Mouse (Mus musculus): ENCODE data around the gene Amot. TPM values are rescaled to one million over a fixed set of nuclear protein-coding genes. Genes with fewer than 3 reads are reported as not detected.
A peak's percentile ranks its signal among the peaks of the same experiment; 100 is the strongest.

Gene Amot
- polyA plus RNA-seq, 1 experiment from 2014 or later = 24.9 TPM

GRCm38 (mm10) chrX:145477725-145478194 lies 27.2 kb downstream of the Amot start:
- no peak overlapping the region for H3K27ac ChIP-seq
- no peak for ATAC-seq (replicated peaks; ENCODE audit: low FRiP score)
- H3K9ac ChIP-seq = no peak overlapping the region
- no peaks in the 10 kb centered on the region for H3K4me1 ChIP-seq
- no peaks in the 10 kb centered on the region for H3K9me3 ChIP-seq (replicated peaks)
- 63% methylated on average over 3 of the region's 3 CpGs for WGBS
- no peak overlapping the region for H3K4me2 ChIP-seq
- H3K4me3 ChIP-seq (replicated peaks) = no peak overlapping the region
- H3K36me3 ChIP-seq = peaks cover 15% of the 10 kb centered on the region; the same call in 1 of the 2 replicates
- peaks cover 8% of the 10 kb centered on the region; the same call in 1 of the 2 replicates for H3K27me3 ChIP-seq

GRCm38 (mm10) chrX:145477003-145477724 lies 27.8 kb downstream of the Amot start:
- no peaks in the 10 kb centered on the region for H3K9me3 ChIP-seq (replicated peaks)
- H3K27me3 ChIP-seq = peaks cover 8% of the 10 kb centered on the region; the same call in 1 of the 2 replicates
- 78% methylated on average over 5 of the region's 5 CpGs for WGBS
- H3K9ac ChIP-seq = no peak overlapping the region
- H3K4me2 ChIP-seq = no peak overlapping the region
- H3K27ac ChIP-seq = no peak overlapping the region
- no peak for ATAC-seq (replicated peaks; ENCODE audit: low FRiP score)
- H3K36me3 ChIP-seq = peaks cover 15% of the 10 kb centered on the region; the same call in 1 of the 2 replicates
- no peak overlapping the region for H3K4me3 ChIP-seq (replicated peaks)
- H3K4me1 ChIP-seq = no peaks in the 10 kb centered on the region

- H3K9me3 ChIP-seq (replicated peaks) = no peaks in the 10 kb centered on the region
- H3K27ac ChIP-seq = no peak overlapping the region
- H3K4me1 ChIP-seq = no peaks in the 10 kb centered on the region
- H3K9ac ChIP-seq = no peak overlapping the region
- 87% methylated on average over 6 of the region's 6 CpGs for WGBS
- no peaks in the 10 kb centered on the region for H3K36me3 ChIP-seq
- no peak overlapping the region for H3K4me3 ChIP-seq (replicated peaks)
- ATAC-seq (replicated peaks; ENCODE audit: low FRiP score) = no peak
- peaks cover 7% of the 10 kb centered on the region; the same call in 1 of the 2 replicates for H3K27me3 ChIP-seq
- H3K4me2 ChIP-seq = no peak overlapping the region
Observed at GRCm38 (mm10) chrX:145468264-145468663, 36.7 kb downstream of the Amot start.

GRCm38 (mm10) chrX:145463524-145463923 lies 41.5 kb downstream of the Amot start:
- Histone ChIP-seq H3K9me3 (replicated peaks) (no peaks in the 10 kb centered on the region), H3K9ac (no peak overlapping the region)
- WGBS = 83% methylated on average over 2 of the region's 2 CpGs

GRCm38 (mm10) chrX:145461339-145461738 lies 43.6 kb downstream of the Amot start:
- Histone ChIP-seq H3K4me3 (replicated peaks) (no peak overlapping the region), H3K36me3 (0 out of 2 replicates have a peak, but pooled peaks cover 12% of the 10 kb centered on the region), H3K27ac (no peak overlapping the region), H3K9me3 (replicated peaks) (no peaks in the 10 kb centered on the region), H3K9ac (no peak overlapping the region), H3K4me2 (no peak overlapping the region), H3K27me3 (peaks cover 7% of the 10 kb centered on the region; the same call in 1 of the 2 replicates), H3K4me1 (no peaks in the 10 kb centered on the region)
- 80% methylated on average over 3 of the region's 3 CpGs for WGBS
- no peak for ATAC-seq (replicated peaks; ENCODE audit: low FRiP score)

More at GRCm38 (mm10) chrX:145463524-145463923, 41.5 kb downstream of the Amot start:
- ATAC-seq (replicated peaks; ENCODE audit: low FRiP score) = no peak
- Histone ChIP-seq H3K4me1 (no peaks in the 10 kb centered on the region), H3K4me2 (no peak overlapping the region), H3K27me3 (peaks cover 7% of the 10 kb centered on the region; the same call in 1 of the 2 replicates), H3K36me3 (0 out of 2 replicates have a peak, but pooled peaks cover 10% of the 10 kb centered on the region), H3K27ac (no peak overlapping the region), H3K4me3 (replicated peaks) (no peak overlapping the region)

GRCm38 (mm10) chrX:145456251-145456650 lies 48.7 kb downstream of the Amot start:
- H3K4me2 ChIP-seq = no peak overlapping the region
- H3K27ac ChIP-seq = no peak overlapping the region
- 0 out of 2 replicates have a peak, but pooled peaks cover 3% of the 10 kb centered on the region for H3K27me3 ChIP-seq
- no peak overlapping the region for H3K9ac ChIP-seq
- no peaks in the 10 kb centered on the region for H3K4me1 ChIP-seq
- ATAC-seq (replicated peaks; ENCODE audit: low FRiP score) = no peak
- WGBS = 80% methylated on average over 4 of the region's 4 CpGs
- peaks cover 34% of the 10 kb centered on the region for H3K36me3 ChIP-seq
- H3K4me3 ChIP-seq (replicated peaks) = no peak overlapping the region
- no peaks in the 10 kb centered on the region for H3K9me3 ChIP-seq (replicated peaks)

- Histone ChIP-seq H3K4me1 (no peaks in the 10 kb centered on the region), H3K9me3 (replicated peaks) (no peaks in the 10 kb centered on the region), H3K4me2 (no peak overlapping the region), H3K4me3 (replicated peaks) (no peak overlapping the region), H3K9ac (no peak overlapping the region), H3K27ac (no peak overlapping the region), H3K36me3 (peaks cover 39% of the 10 kb centered on the region), H3K27me3 (0 out of 2 replicates have a peak, but pooled peaks cover 3% of the 10 kb centered on the region)
- no peak for ATAC-seq (replicated peaks; ENCODE audit: low FRiP score)
- 87% methylated on average over 6 of the region's 6 CpGs for WGBS
Observed at GRCm38 (mm10) chrX:145455629-145456028, 49.4 kb downstream of the Amot start.

- ATAC-seq (replicated peaks; ENCODE audit: low FRiP score) = no peak
- H3K9me3 ChIP-seq (replicated peaks) = no peaks in the 10 kb centered on the region
- WGBS = 89% methylated on average over 4 of the region's 4 CpGs
Observed at GRCm38 (mm10) chrX:145454828-145455227, 50.2 kb downstream of the Amot start.

GRCm38 (mm10) chrX:145441526-145441925 lies 63.5 kb downstream of the Amot start:
- no peaks in the 10 kb centered on the region for H3K9me3 ChIP-seq (replicated peaks)
- 93% methylated on average over 2 of the region's 2 CpGs for WGBS
- ATAC-seq (replicated peaks; ENCODE audit: low FRiP score) = no peak
- H3K4me1 ChIP-seq = no peaks in the 10 kb centered on the region
- H3K4me2 ChIP-seq = no peak overlapping the region
- H3K36me3 ChIP-seq = no peaks in the 10 kb centered on the region
- H3K27ac ChIP-seq = no peak overlapping the region
- H3K4me3 ChIP-seq (replicated peaks) = no peak overlapping the region
- no peak overlapping the region for H3K9ac ChIP-seq
- H3K27me3 ChIP-seq = 0 out of 2 replicates have a peak, but pooled peaks cover 1% of the 10 kb centered on the region

More at GRCm38 (mm10) chrX:145454828-145455227, 50.2 kb downstream of the Amot start:
- Histone ChIP-seq H3K4me2 (no peak overlapping the region), H3K4me1 (no peaks in the 10 kb centered on the region), H3K9ac (no peak overlapping the region), H3K27me3 (0 out of 2 replicates have a peak, but pooled peaks cover 3% of the 10 kb centered on the region), H3K36me3 (peaks cover 45% of the 10 kb centered on the region), H3K4me3 (replicated peaks) (no peak overlapping the region), H3K27ac (no peak overlapping the region)

GRCm38 (mm10) chrX:145433652-145434051 lies 71.3 kb downstream of the Amot start:
- Histone ChIP-seq H3K4me3 (replicated peaks) (no peak overlapping the region), H3K27ac (no peak overlapping the region), H3K4me1 (no peaks in the 10 kb centered on the region), H3K36me3 (no peaks in the 10 kb centered on the region), H3K9me3 (replicated peaks) (no peaks in the 10 kb centered on the region), H3K4me2 (no peak overlapping the region), H3K9ac (no peak overlapping the region), H3K27me3 (0 out of 2 replicates have a peak, but pooled peaks cover 3% of the 10 kb centered on the region)
- ATAC-seq (replicated peaks; ENCODE audit: low FRiP score) = no peak
- 70% methylated on average over 4 of the region's 4 CpGs for WGBS

- ATAC-seq (replicated peaks; ENCODE audit: low FRiP score) = peak; percentile 82
Observed at GRCm38 (mm10) chrX:145430836-145431570, 74.0 kb downstream of the Amot start.

GRCm38 (mm10) chrX:145428811-145429210 lies 76.2 kb downstream of the Amot start:
- H3K36me3 ChIP-seq = no peaks in the 10 kb centered on the region
- 77% methylated on average over 1 of the region's 1 CpGs for WGBS
- H3K4me1 ChIP-seq = no peaks in the 10 kb centered on the region
- H3K27me3 ChIP-seq = peaks cover 4% of the 10 kb centered on the region; the same call in 1 of the 2 replicates
- no peak overlapping the region for H3K27ac ChIP-seq
- no peak for ATAC-seq (replicated peaks; ENCODE audit: low FRiP score)
- no peak overlapping the region for H3K9ac ChIP-seq
- H3K9me3 ChIP-seq (replicated peaks) = no peaks in the 10 kb centered on the region
- no peak overlapping the region for H3K4me2 ChIP-seq
- H3K4me3 ChIP-seq (replicated peaks) = no peak overlapping the region

More at GRCm38 (mm10) chrX:145430836-145431570, 74.0 kb downstream of the Amot start:
- H3K36me3 ChIP-seq = no peaks in the 10 kb centered on the region
- no peaks in the 10 kb centered on the region for H3K27me3 ChIP-seq
- peak overlapping the region; percentile 27; the same call in 1 of the 2 replicates for H3K27ac ChIP-seq
- 48% methylated on average over 5 of the region's 5 CpGs for WGBS
- H3K4me3 ChIP-seq (replicated peaks) = no peak overlapping the region
- no peaks in the 10 kb centered on the region for H3K9me3 ChIP-seq (replicated peaks)
- H3K9ac ChIP-seq = no peak overlapping the region
- H3K4me1 ChIP-seq = no peaks in the 10 kb centered on the region
- H3K4me2 ChIP-seq = no peak overlapping the region
